Mouse (Mus musculus) limb, embryonic 11.5 days (tissue): ENCODE measurements around the gene Vwa8. TPM values are rescaled to one million over a fixed set of nuclear protein-coding genes. Genes with fewer than 3 reads are reported as not detected.
A peak's percentile ranks its signal among the peaks of the same experiment; 100 is the strongest.

Source experiments
- ATAC-seq: fragments of 200-750 bp; cut with Nextera tagmentation; 2 replicates; pipeline ENCODE4 v1.8.0; 2017; ENCODE audit warnings: low read depth; ENCODE audit not compliant: insufficient number of reproducible peaks, low FRiP score, low TSS enrichment
- DNase-seq: peaks from one replicate; pipeline ENCODE4 v3.0.0-alpha.2; 2015; ENCODE audit warnings: low spot score
- H3K27ac ChIP-seq: fragments of 300-500 bp; sonication (generic); replicated peaks from 2 replicates; pipeline ENCODE4 v1.5.1; 2014; ENCODE audit warnings: low read depth, mild to moderate bottlenecking, low read length
- H3K27me3 ChIP-seq: fragments of 300-500 bp; sonication (generic); 2 replicates; pipeline ENCODE4 v1.6.1; 2014; ENCODE audit warnings: mild to moderate bottlenecking, low read length, mixed read lengths; ENCODE audit not compliant: control insufficient read depth, insufficient read depth
- H3K36me3 ChIP-seq: fragments of 300-500 bp; sonication (generic); 2 replicates; pipeline ENCODE4 v1.6.1; 2014; ENCODE audit warnings: mild to moderate bottlenecking, low read length, moderate library complexity, mixed read lengths; ENCODE audit not compliant: control insufficient read depth, insufficient read depth
- H3K4me1 ChIP-seq: fragments of 300-500 bp; sonication (generic); 2 replicates; pipeline ENCODE4 v1.6.1; 2014; ENCODE audit warnings: low read length, mixed read lengths; ENCODE audit not compliant: control insufficient read depth, insufficient read depth
- H3K4me2 ChIP-seq: fragments of 300-500 bp; sonication (generic); 2 replicates; pipeline ENCODE4 v1.6.1; 2014; ENCODE audit warnings: low read depth, mild to moderate bottlenecking, moderate library complexity; ENCODE audit not compliant: severe bottlenecking
- H3K4me3 ChIP-seq: fragments of 300-500 bp; sonication (generic); 2 replicates; pipeline ENCODE4 v1.5.1; 2014; ENCODE audit warnings: low read depth, low read length
- H3K9ac ChIP-seq: fragments of 300-500 bp; sonication (generic); 2 replicates; pipeline ENCODE4 v1.6.1; 2014; ENCODE audit warnings: mild to moderate bottlenecking, low read length
- H3K9me3 ChIP-seq: fragments of 300-500 bp; sonication (generic); 2 replicates; pipeline ENCODE4 v1.6.1; 2016; ENCODE audit warnings: low read length; ENCODE audit not compliant: control insufficient read depth
- WGBS: fragments of 180-500 bp; shearing (Covaris S2); extraction: QIAGEN DNeasy Blood & Tissue Kit; methylation state at CpG from one replicate; pipeline ENCODE4 v1.1.7; 2014; 5-methylcytosine and 5-hydroxymethylcytosine counted together
- polyA plus RNA-seq: library from polyadenylated mRNA; unstranded; fragments of >200 nt; fragmentation: Nextera tagmentation; extraction: Ambion mirVana; gene quantifications from 2 replicates; pipeline ENCODE4 v1.2.1, GENCODE M21; 2014

The Vwa8 gene
- polyA plus RNA-seq = 10.2 and 10.5 TPM in 2 replicates

DNA sequence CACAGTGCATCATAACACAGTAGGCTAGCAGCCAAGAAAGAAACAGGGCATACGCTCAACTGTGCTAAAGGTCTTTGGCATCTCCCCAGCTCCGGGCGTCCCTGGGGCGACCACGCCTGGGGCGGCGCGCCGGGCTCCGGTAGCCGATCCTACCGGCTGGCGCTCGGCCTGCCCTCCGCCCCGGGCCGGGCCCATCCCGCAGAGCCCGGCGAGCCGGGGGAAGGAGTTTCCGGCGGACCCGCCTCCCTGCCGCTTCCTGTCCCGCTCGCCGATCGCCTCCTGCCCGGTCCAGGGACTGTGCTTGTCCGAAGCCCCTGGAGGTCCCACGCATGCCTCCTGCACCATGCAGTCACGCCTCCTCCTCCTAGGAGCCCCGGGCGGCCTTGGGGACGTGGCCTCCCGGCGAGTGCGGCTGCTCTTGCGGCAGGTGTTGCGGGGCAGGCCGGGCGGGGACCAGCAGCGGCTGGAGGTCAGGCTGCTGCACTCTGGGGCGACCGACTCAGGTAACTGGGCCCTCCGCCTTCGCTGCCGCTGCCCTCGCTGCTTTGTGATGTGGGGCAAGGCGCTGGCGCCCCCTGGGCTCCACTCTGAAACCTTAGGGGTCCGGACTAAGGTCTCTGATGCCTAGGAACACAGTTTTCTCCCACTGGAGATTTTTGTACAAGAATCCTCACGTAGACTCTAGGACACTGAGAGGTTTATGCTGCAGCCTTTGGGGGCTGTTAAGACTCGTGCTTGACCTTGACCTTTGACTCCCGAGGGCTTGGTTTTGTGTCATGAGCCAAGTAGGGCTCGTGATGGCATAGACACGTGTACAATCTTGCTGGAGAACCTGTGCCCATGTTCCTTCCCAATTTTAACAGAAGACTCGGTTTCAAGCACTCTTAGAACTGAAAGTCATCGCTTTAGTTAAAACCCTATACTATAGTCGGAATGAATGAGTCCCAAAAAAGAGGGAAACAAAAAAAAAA lies at the start of gene Vwa8:
Gene Vwa8, plus strand, starts transcription at position 112 of the 971 bp plus-strand sequence.
- WGBS = 3% methylated on average over 54 of the region's 61 CpGs
- peak; percentile 90 for DNase-seq
- ATAC-seq = peak; percentile 89
- Histone ChIP-seq H3K9me3 (no peaks in the 10 kb centered on the region), H3K4me1 (0 out of 2 replicates have a peak, but pooled peaks cover 3% of the 10 kb centered on the region), H3K27ac (peak within 1 kb of the TSS; percentile 72), H3K4me3 (peak within 1 kb of the TSS; percentile 58), H3K4me2 (peak within 1 kb of the TSS; percentile 52), H3K9ac (peak within 1 kb of the TSS; percentile 79), H3K27me3 (no peaks in the 10 kb centered on the region), H3K36me3 (no peaks in the 10 kb centered on the region)

DNA sequence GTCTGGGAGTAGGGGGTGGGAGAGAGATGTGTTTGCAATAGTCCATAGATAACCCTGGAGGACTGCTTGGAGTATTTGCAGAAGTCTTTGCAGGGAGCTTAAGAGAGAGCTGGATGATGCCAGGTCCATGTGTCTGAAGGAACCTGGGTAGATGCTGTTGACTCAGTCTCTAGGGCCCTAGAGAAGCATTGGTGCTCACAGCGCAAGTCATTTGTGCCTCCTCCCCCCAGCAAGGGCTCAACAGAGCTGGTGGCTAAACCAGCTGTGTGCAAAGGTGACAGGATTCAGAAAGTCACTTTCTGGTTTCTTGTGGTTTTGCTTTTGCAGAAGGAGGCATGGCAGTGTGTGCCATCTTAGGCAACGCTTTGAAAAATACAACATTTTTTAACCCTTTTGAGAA lies 46.5 kb upstream of the Vwa8 start:
- Histone ChIP-seq H3K36me3 (no peaks in the 10 kb centered on the region), H3K9me3 (no peaks in the 10 kb centered on the region), H3K4me3 (no peak overlapping the region), H3K27me3 (no peaks in the 10 kb centered on the region), H3K9ac (no peak overlapping the region), H3K27ac (no peak overlapping the region), H3K4me1 (no peaks in the 10 kb centered on the region), H3K4me2 (no peak overlapping the region)
- ATAC-seq = no peak
- WGBS = 90% methylated on average over 2 of the region's 2 CpGs
- DNase-seq = no peak

DNA sequence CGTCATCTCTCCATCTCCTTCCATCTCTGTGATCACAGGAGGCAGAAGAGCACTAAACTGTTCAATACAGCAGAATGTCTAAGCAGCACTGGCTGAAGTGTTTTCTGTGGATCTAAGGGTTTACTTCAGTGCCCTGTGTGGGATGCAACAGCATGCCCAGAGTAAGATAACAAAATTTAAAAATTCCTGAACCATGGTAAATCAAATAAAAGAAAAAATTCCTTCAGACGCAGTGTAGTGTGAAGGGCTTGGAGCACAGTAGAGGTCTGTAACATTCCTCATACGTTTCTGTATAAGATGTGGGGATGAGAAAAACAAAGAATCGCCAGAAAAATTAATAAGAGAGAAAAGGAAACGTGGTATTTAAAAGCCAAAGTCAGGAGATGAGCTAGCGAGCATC lies 44.9 kb upstream of the Vwa8 start:
- H3K27me3 ChIP-seq = no peaks in the 10 kb centered on the region
- no peak for ATAC-seq
- DNase-seq = no peak
- H3K4me3 ChIP-seq = no peak overlapping the region
- 82% methylated on average over 6 of the region's 6 CpGs for WGBS
- H3K9ac ChIP-seq = no peak overlapping the region
- no peak overlapping the region for H3K4me2 ChIP-seq
- no peak overlapping the region for H3K27ac ChIP-seq
- no peaks in the 10 kb centered on the region for H3K36me3 ChIP-seq
- no peaks in the 10 kb centered on the region for H3K4me1 ChIP-seq
- H3K9me3 ChIP-seq = no peaks in the 10 kb centered on the region

DNA sequence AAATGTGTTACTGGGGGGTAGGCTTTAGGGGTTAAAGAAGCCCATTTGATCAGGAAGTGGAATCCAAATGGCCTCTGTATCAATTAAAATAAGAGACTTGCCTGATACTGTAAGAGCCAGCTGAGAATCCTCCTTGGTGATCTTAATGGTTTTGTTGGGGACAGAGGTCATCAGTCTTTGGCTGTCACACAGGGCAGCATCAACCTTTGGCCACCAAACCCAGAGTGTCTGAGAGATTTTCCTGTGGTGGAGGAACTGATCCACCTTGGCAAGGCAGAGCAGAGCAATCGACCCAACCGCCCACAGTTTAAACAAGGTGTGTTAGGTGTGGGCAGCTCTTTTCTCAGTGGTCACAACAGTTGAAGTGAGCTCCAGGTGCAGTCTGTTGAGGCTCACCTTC lies 36.0 kb upstream of the Vwa8 start:
- ATAC-seq (no peak), DNase-seq (no peak)
- H3K27ac ChIP-seq = no peak overlapping the region
- 85% methylated on average over 2 of the region's 2 CpGs for WGBS
- H3K4me3 ChIP-seq = no peak overlapping the region
- H3K9me3 ChIP-seq = no peaks in the 10 kb centered on the region; the same call in 1 of the 2 replicates
- no peaks in the 10 kb centered on the region for H3K4me1 ChIP-seq
- no peaks in the 10 kb centered on the region for H3K27me3 ChIP-seq
- H3K4me2 ChIP-seq = no peak overlapping the region
- no peak overlapping the region for H3K9ac ChIP-seq
- no peaks in the 10 kb centered on the region for H3K36me3 ChIP-seq

GRCm38 (mm10) chr14:78816411-78816810 lies 32.4 kb upstream of the Vwa8 start:
- Histone ChIP-seq H3K27me3 (no peaks in the 10 kb centered on the region), H3K4me1 (no peaks in the 10 kb centered on the region), H3K4me3 (no peak overlapping the region), H3K36me3 (no peaks in the 10 kb centered on the region), H3K9ac (no peak overlapping the region), H3K4me2 (no peak overlapping the region), H3K9me3 (no peaks in the 10 kb centered on the region; the same call in 1 of the 2 replicates), H3K27ac (no peak overlapping the region)
- ATAC-seq (no peak), DNase-seq (no peak)
- WGBS = 23% methylated on average over 2 of the region's 3 CpGs

GRCm38 (mm10) chr14:78817651-78818050 lies 31.2 kb upstream of the Vwa8 start:
- DNase-seq (no peak), ATAC-seq (no peak)
- Histone ChIP-seq H3K4me2 (no peak overlapping the region), H3K36me3 (no peaks in the 10 kb centered on the region), H3K9me3 (no peaks in the 10 kb centered on the region; the same call in 1 of the 2 replicates), H3K4me3 (no peak overlapping the region), H3K27ac (no peak overlapping the region), H3K4me1 (no peaks in the 10 kb centered on the region), H3K9ac (no peak overlapping the region), H3K27me3 (no peaks in the 10 kb centered on the region)
- WGBS = 91% methylated on average over 3 of the region's 3 CpGs

GRCm38 (mm10) chr14:78818406-78818805 lies 30.4 kb upstream of the Vwa8 start:
- Histone ChIP-seq H3K9me3 (no peaks in the 10 kb centered on the region; the same call in 1 of the 2 replicates), H3K27me3 (no peaks in the 10 kb centered on the region), H3K4me1 (no peaks in the 10 kb centered on the region), H3K27ac (no peak overlapping the region), H3K4me2 (no peak overlapping the region), H3K36me3 (no peaks in the 10 kb centered on the region), H3K4me3 (no peak overlapping the region), H3K9ac (no peak overlapping the region)
- ATAC-seq = no peak
- WGBS = 91% methylated on average over 3 of the region's 3 CpGs
- DNase-seq = no peak

DNA sequence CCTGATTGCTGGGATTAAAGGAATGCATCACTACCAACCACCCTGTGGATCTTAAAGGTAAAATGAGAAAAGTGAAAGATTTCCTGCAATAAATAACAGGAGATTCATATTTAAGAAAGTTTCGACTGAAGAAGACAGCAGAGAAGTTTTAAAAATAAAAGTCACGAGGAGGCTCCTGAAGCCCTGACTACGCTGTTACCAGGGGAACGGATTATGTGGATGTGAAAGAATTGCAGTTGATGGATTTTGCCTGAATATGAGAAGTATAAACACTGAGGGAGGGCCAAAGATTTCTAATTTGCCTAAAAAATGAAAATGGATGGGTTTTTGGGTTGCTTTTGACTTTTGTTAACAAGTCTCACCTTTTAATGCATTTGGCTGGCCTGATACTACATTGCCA lies 24.8 kb upstream of the Vwa8 start:
- no peaks in the 10 kb centered on the region for H3K9me3 ChIP-seq
- H3K36me3 ChIP-seq = no peaks in the 10 kb centered on the region
- no peak overlapping the region for H3K4me2 ChIP-seq
- no peak overlapping the region for H3K4me3 ChIP-seq
- WGBS = 87% methylated on average over 4 of the region's 4 CpGs
- ATAC-seq (no peak), DNase-seq (no peak)
- no peak overlapping the region for H3K9ac ChIP-seq
- no peaks in the 10 kb centered on the region for H3K27me3 ChIP-seq
- H3K4me1 ChIP-seq = no peaks in the 10 kb centered on the region
- H3K27ac ChIP-seq = no peak overlapping the region
